Mouse (Mus musculus) brain, adult 2 months (tissue): ENCODE results near the gene Uckl1.
A peak's percentile ranks its signal among the peaks of the same experiment; 100 is the strongest.

ENCODE experiments used
- DNase-seq: peaks from one replicate; pipeline ENCODE4 v3.0.0; 2011; ENCODE audit warnings: low read depth, low spot score

The Uckl1 gene

DNA sequence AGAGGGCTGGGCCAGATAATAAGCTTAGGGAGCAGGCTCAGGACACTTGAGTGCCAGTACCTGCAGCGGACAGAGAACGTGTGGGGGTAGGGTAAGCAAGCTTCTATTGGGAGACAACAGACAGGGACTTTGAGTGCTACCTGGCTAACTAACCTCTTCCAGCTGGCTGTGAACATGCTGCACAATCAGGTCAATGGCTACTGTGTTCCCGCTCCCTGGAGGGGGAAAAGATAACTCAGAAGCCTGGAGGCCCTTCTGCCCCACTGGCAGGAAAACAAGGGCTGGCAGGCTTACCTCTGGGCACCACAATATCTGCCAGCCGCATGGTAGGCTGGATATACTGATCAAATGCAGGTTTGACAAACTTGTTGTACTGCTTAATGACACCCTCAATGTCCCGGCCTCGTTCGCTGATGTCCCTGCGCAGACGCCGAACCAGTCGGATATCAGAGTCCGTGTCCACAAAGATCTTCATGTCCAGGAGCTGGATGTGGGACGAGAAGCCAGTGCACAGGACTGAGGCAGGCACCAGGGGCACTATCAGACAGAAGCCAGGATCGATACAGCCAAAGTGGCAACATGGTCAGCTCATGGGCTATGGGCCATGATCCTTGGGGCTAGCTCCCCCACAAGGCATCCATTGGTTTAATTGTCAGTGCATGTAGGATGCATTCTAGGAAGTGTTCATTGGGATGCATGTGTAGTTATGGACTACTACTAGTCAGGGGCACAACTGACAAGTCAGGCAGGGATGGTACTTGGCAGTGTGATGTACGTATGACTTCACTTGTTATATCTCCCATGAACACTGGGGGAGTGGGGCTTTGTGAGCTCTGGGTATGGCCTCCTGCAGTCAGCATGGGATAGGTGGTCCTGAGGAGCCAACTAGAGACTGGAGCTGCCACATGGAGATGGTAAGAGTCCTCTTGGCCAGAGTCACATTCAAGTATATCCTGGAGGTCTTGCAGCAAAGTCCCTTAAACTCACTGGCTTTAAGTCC lies 11.5 kb downstream of the Uckl1 start:
- peak; percentile 84 for DNase-seq

DNA sequence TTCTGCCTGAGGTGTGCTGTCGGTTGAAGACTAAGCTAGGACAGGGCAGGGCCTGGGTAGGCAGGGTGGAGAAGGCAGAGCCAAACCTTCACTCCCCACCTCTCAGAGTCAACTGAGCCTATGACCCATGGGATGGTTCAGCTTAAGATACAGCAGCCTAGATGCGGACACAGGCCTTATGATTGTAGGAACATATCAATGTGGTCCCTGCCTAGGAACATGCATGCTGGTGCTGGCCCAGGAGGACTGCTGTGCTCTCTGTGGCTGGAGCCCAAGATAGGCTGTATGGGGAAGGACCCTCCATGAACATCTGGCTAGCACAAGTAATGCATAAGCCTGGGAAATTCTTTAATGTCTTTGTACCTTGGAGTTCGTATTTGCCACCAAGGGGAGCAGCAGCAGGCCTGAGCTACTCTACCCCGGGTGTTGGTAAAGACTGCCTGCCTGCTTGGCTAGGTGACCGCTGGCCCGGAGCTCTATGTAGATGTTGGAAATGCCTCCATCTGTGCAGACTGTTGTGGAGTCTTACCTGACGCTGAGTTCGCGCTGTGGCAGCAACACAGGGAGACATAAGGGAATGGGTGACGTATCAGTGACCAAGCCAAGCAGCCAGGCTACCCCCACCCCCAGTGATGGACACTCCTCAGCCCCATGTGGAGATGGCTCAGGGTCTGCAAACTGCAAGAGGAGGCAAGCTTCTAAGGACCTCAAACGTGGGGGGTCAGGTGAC lies 12.6 kb downstream of the Uckl1 start:
- DNase-seq: peak; percentile 51

DNA sequence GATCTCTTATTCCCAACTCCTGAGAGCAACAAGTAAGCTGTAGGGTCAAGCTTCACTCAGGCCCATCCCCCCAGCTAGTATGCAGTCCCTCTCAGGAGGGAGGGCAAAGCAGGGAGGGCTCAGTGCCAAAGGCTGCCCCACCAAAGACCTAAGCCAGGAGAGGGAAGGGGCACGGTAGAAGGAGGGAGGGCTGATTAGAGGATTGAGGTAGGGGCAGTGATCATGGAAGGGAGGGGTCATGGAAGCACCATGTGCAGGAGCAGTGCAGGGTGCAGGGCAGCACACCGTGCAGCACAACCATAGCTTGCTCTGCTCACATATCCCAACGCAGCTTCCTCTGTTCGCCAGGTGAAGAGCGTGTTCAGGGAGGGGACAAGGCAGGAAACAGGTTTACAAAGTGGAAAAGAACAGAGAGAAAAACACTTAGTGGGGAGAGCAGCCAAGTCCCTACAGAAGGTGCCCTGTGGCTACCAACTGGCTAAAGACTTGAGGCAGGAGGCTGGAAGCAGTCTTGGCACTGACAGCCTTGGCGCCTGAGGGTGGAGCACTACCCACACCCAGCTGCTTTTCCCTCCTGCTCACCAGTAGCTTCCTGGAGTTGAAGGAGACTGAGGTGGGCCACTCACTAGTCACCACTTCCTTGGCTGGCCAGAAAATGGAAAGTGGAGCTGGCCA lies 13.6 kb downstream of the Uckl1 start:
- DNase-seq: peak; percentile 94

DNA sequence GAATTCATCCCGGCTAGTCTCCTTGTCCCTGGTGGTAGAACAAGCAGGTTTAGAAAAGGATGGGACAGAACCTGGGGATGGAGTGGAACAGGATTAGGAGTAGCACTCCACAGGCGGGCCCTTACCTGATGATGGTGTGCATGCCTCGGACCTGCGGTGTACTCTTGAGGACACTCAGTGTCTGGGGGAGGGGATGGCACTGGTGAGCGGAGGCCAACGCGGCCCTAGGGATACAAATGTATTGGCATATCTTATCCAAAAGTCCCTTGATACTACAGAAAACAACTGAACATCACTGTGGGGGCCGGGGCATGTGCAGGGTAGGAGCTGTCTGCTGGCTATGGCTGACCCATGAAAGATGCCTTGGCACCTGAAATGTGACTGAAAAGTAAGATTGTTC lies 14.3 kb downstream of the Uckl1 start:
- no peak for DNase-seq

DNA sequence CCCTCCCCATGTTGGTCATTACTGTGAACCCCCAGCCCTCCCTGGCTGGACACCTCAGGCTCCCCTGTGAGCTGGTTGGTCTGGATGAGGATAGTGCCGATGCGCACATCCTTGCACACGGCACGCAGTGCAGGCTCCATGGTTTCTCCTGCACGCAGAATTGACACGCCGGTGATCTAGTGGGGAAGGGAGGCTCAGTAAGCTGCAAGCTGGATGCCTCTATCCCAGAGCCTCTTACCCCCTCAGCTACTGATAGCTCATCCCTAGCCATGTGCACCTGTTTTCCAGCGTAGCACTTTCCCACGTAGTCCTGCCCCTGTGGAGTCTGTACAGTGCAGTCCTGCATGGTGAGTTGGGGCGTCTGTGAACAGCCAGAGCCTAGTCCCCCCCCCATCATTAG lies 14.8 kb downstream of the Uckl1 start:
- no peak for DNase-seq

DNA sequence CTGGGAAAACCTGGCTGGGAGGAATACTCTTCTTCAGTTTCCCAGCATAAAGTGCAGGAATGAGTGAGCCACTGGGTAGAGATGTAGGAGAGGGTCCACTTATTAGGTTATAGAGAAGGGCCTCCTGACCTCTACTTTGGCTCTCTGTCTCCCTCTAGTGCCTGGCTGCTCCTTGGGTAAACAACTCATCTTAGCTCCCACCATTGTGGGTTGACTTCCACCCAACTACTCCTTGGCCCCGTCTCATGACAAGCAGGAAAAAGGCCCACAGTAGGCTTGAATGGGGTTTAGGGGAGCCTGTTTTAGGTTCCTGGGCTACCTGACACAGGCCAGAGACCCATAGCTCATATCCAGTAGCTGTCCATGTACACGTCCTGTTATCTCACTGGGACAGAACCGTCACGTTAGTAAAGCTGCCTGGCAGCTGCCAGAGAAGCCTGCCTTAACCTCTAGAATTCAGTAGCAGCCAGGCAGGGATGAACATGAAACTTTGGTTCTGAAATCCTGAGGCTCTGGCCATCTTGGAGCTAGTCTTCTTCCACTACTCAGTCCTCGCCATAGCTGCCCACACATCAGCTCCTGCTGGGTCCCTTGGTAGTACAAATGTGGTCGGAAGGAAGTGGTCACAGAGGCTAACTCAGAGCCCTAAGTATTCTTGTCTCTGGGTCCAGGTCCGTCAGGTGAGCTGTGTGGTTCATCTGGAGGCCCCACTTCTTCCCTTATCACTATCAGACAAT lies 16.3 kb downstream of the Uckl1 start:
- peak; percentile 46 for DNase-seq

DNA sequence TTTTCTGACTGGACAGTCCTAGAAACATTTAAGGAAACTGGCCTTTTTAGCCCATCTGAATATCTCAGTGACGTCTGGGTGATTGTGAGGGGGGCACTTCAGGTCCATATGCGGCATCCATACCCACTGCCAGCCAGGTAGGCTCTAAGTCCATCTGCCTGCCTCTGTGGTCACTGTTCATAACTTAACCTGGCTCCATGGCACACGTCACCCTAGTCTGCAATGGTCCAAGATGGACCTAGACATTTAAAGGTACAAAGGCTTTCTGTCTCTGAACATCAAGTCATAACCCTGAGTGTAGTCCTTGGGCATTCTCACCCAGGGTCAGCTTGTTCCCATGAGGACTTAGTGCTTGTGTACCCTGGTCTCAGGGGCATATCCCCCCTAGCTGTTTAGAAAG lies 17.4 kb downstream of the Uckl1 start:
- DNase-seq: no peak

DNA sequence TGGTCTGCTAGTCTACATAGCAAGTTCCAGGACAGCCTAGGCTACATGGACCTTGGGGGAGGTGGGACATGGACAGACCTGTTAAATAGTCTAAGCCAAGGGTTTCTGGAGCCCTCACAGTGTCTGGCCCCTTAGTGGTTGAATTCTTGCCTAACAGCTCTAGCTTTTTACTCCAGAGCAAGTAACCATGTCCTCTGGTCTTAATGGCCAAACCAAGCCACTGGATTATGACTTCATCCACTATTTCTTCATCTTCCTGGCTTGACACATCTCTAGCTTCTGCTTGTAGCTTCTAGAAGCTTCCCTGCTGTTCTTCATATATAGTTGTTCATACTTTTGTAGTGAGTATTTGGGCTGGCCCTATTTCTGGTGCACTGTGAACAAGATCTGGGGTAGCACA lies 30.9 kb downstream of the Uckl1 start:
- no peak for DNase-seq

DNA sequence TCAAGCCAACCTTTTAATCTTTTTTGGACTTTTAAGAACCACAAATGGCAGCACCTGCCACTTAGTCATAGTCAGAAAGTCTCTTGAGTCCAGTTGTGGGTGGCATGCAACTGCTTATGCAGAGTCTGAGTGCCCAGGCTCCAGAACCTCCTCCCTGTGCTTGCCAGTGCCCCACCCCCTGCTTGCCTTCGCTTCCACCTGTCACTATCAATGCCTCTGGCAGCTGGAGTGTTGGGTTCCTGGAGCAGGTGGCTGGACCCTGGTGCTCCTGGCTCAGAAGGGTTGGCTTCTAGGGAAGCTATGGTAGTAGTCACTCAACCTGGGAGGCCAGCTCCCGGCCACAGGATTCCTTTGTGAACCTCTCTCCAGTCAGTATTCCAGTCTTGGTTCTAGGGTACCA lies 34.5 kb downstream of the Uckl1 start:
- DNase-seq: no peak

DNA sequence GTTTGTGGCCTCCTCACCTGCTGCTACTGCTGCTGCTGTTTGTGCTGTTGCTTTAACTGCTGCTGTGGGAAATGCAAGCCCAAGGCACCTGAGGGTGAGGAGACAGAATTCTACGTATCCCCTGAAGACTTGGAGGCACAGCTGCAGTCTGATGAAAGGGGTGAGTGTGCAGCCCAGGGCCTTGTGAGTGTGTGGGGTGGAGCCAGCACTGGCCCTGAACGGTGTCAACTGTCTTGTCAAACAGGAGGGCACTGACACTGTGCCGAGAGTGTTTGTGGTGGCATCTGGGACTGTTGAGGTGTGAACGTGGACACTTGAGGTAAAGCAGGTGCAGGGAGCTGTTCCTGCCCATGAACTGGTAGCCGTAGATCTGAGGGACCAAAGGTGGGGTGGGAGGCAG lies 36.0 kb downstream of the Uckl1 start:
- DNase-seq: no peak

DNA sequence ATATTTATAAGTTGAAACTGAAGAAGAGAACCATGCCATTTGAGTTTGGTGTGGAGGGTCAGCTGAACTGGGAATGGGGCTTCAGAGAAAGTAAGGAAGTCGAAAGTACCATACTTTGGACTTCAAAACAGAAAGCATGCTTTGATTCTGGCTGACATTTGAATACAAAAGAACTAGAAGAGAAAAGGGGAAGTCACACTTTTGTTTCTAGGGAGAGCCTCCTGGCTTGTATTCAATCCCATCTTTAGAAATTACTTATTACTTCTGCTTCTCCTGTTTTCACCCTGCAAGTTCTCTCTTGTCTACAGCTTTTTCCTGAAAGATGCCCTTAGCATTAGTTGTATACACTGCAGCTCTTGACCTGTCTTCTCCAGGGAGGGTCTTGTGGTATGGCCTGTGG lies 36.5 kb downstream of the Uckl1 start:
- DNase-seq: no peak

DNA sequence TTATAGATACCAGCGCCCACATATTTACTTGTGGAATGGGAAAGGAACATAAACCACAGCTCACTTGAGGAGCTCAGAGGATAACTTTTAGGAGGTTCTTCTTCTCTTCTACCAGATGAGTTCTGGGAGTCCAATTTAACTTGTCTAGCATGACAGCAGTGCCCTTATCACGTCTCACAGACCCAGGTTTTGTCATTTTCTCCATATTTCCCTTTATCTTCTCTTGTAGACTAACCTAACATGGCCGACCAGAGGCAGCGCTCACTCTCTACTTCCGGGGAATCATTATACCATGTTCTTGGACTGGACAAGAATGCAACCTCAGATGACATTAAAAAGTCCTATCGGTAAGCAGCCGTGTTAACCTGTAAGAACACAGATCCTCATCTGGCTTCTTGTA lies 38.5 kb downstream of the Uckl1 start:
- no peak for DNase-seq

DNA sequence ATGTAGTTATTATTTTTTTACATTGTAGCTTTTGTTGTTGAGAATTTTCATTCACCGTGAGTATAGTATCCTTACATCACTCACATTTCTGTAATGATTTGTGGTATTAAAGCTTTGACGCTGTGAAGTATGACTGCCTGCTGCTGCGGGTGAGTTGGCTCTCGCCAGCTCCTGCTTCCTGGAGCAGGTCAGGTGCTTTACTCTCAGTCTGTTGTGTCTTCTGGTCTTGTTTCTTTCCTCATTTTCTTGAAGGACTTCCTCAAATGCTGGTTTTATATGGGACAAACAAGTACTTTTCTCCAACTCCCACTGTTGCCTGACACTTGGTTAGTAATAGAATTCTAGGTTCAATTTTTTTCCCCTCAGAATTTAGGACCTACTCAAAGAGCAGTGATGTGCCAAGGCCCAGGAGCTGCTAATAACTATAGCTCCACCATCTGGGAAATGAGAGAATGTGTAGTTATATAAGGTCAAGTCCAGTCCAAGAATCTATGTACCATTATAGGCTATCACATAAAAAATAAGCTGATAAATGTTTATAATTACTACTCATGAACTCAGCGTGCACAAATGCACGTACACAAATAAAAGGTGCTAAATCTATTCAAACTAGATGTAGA lies 42.8 kb downstream of the Uckl1 start:
- peak; percentile 69 for DNase-seq

DNA sequence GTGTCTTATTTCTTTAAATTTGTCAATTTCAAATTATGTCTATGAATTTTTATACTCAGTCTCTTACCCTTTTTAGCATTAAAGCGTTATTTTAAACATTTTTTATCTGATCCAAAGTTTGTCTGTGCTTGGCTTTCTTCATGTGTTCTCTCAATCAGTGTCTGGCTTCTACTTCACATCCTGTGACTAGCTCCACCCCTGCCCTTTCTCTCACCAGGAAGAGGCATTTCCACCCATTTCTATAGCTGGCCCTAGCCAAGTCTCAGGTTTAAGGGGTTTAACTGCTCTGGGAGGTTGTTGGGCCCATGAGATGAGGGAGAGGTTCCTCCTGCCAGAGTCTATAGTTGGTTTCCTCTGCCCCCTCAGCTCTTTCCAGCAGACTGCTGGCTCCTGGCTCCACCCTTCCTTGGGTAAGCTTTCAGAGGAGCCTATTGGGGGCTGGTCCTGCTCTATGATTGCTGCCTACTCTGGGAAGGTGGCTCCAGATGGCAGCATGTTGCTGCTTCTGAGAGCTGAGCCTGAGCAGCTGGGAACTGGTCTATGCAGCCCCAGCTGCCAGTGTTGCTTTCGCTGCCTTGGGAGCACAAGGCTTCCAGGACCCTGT lies 47.1 kb downstream of the Uckl1 start:
- peak; percentile 93 for DNase-seq

DNA sequence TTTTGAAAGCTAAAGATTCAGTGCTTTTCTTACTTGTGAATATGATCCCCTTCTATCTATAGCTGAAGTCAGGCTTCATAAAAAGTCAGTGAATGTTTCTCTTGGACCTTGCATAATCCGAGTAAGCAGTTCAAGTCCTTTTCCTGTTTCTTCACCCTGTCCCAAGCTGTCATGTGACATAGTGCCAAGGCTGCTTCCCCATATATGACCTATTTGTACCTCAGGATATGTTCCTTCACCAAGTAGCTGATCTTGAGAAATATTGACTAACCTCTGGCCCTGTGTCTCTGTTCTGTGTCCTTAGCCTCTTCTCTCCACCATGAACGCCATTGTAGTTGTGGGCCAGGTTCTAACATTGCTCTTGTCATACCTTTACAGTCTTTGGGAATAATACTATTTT lies 48.3 kb downstream of the Uckl1 start:
- no peak for DNase-seq

DNA sequence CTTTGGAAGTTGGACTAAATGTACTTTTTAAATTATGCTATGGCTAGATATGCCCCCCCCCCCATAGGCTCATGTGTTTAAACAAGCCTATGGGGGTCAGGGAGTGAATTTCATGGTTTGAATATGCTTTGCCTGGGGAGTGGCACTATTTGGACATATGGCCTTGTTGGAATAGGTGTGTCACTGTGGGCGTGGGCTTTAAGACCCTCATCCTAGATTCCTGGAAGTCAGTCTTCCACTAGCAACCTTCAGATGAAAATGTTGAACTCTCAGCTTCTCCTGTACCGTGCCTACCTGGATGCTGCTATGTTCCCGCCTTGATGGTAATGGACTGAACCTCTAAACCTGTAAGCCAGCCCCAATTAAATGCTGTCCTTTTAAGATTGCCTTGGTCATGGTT lies 52.1 kb downstream of the Uckl1 start:
- no peak for DNase-seq

DNA sequence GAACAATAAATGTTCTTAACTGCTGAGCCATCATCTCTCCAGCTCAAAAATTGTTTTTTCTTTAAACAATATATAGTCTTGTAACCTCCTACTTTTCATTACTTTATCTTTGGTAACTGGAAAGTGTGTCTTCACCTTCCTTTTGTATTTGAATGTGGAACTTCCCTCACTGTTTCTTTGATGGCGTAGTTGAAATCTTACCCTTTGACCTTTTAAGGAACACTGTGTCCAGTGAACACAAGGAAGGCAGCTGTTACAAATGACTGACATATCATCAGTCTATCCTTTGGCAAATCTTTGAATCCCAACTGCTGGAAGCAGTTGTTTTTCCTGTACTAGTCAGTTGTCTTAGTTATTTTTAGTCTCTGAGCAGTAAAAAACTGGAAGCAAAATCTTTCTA lies 55.6 kb downstream of the Uckl1 start:
- DNase-seq: no peak

DNA sequence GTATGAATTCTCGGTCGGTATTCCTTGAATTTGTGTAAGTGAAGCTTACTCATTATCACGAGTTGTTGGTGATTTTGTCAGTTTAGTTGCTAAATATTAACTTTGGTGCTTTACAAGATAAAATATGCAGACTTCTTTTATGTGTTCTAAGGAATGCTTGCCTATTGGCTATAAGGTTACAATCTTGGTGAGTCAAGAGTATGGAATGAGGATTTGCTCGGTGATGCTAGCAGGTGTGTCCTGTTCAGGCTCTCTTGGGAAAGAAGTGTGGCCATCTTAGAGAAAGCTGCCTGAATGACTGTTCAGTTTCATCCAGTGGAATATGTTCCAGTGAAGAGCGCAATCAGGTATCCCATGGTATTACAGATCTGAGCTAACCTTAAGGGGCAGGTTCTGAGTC lies 59.2 kb downstream of the Uckl1 start:
- DNase-seq: no peak

DNA sequence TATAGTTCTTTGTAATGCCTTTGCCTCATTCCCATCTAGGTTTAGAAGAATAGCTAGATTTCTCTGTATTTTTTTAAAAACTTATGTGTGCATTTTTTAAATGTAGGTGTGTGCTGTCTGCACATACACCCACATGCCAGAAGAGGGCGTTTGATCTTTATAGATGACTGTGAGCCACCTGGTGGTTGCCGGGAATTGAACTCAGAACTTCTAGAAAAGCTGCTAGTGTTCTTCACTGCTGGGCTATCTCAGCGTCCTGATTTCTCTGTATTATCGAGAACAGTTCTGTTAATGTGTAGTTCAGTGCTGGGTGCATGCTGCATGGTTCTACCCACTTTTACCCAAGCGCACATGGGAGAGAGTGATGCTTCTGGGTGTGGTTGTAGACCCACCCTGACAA lies 61.9 kb downstream of the Uckl1 start:
- peak; percentile 48 for DNase-seq

DNA sequence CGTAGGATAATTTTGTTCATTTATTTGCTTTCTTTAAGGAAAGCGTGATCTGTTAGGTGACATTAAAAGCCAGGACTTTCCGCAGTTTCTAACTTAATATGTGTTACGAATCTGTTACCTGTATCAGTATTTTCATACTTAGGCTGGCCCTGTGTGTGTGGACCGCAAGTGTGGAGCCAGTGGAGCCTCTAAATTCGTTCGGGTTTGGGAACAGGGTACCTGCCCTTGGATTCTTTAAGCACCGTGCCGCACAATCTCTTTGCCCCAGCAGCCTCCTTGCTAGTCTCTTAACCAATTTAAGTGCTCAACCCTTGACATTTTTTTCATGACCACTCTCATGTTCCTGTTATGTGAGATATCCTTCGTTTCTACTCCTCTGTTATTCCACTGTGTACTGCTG lies 63.2 kb downstream of the Uckl1 start:
- DNase-seq: no peak

DNA sequence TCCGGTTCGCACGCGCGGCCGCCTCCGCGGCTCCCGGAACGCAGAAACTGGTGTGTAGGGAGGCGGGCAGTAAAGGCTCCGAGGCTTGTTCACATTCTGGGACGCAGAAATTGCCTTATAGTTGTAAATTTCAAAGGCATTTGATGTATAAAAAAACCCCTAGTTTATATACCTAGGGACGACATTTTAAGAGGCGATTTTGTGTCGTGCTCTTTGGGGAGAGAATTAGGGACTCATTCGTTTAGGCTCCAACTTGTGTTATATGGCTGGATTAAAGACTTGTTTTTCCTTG lies 63.8 kb downstream of the Uckl1 start:
- DNase-seq: no peak
